Mouse (Mus musculus) layer of hippocampus, adult 18-20 months (tissue): ENCODE measurements around the gene Ppm1g. TPM values are rescaled to one million over a fixed set of nuclear protein-coding genes. Genes with fewer than 3 reads are reported as not detected.
"Not testable (repeated sequence)": the region's sequence is repeated elsewhere in the genome, so short reads cannot be mapped to it uniquely, and the experiment has no call there.

ENCODE experiments used
- DNase-seq, 2 experiments: peaks; one replicate each; pipeline ENCODE4 v3.0.0; 2022; ENCODE audit warnings: low spot score in 2 of 2
- total RNA-seq, 2 experiments: library from RNA; stranded (reverse); gene quantifications; 2 replicates each; pipeline ENCODE4 v1.2.3; 2021

Ppm1g gene
- total RNA-seq, 2 experiments from 2014 or later, result 69.6 to 73.3 TPM

- DNase-seq, result no peak
Measured at GRCm38 (mm10) chr5:31219911-31220447, 508 bp downstream of the Ppm1g start.

GRCm38 (mm10) chr5:31219474-31219873 lies 1.0 kb downstream of the Ppm1g start:
- no peak for DNase-seq

GRCm38 (mm10) chr5:31219070-31219469 lies 1.4 kb downstream of the Ppm1g start:
- no peak for DNase-seq

GRCm38 (mm10) chr5:31218294-31218693 lies 2.2 kb downstream of the Ppm1g start:
- DNase-seq, result no peak

GRCm38 (mm10) chr5:31216554-31216953 lies 3.9 kb downstream of the Ppm1g start:
- DNase-seq, result not testable (repeated sequence)

GRCm38 (mm10) chr5:31204421-31204820 lies 16.1 kb downstream of the Ppm1g start:
- DNase-seq, result no peak

- no peak for DNase-seq
Measured at GRCm38 (mm10) chr5:31203866-31204265, 16.6 kb downstream of the Ppm1g start.

- no peak for DNase-seq
Measured at GRCm38 (mm10) chr5:31202933-31203332, 17.6 kb downstream of the Ppm1g start.

- DNase-seq, result peak; percentile 97 to 99
Measured at GRCm38 (mm10) chr5:31201742-31202590, 18.5 kb downstream of the Ppm1g start, which contains the start of gene Zfp513. Gene Zfp513 (minus strand): TSS chr5:31202303.

GRCm38 (mm10) chr5:31201042-31201741 lies 19.3 kb downstream of the Ppm1g start:
- DNase-seq, result no peak

GRCm38 (mm10) chr5:31200327-31200768 lies 20.1 kb downstream of the Ppm1g start:
- DNase-seq, result no peak

- no peak for DNase-seq
Measured at GRCm38 (mm10) chr5:31199893-31200292, 20.6 kb downstream of the Ppm1g start.

- DNase-seq, result no peak
Measured at GRCm38 (mm10) chr5:31199321-31199892, 21.1 kb downstream of the Ppm1g start.

- no peak for DNase-seq
Measured at GRCm38 (mm10) chr5:31198616-31199320, 21.7 kb downstream of the Ppm1g start.

- DNase-seq, result no peak
Measured at GRCm38 (mm10) chr5:31198170-31198569, 22.3 kb downstream of the Ppm1g start.

GRCm38 (mm10) chr5:31197072-31197471 lies 23.4 kb downstream of the Ppm1g start:
- no peak for DNase-seq

- DNase-seq, result no peak
Measured at GRCm38 (mm10) chr5:31196207-31196606, 24.3 kb downstream of the Ppm1g start.

- no peak for DNase-seq
Measured at GRCm38 (mm10) chr5:31195671-31196070, 24.8 kb downstream of the Ppm1g start.

- no peak for DNase-seq
Measured at GRCm38 (mm10) chr5:31194486-31195485, 25.7 kb downstream of the Ppm1g start.
